Mouse (Mus musculus) testis, adult 2 months (tissue): ENCODE results near the gene Krt16.
"Not testable (repeated sequence)": the region's sequence is repeated elsewhere in the genome, so short reads cannot be mapped to it uniquely, and the experiment has no call there.

Experiments used
- CTCF ChIP-seq: fragments of 200-500 bp; IDR thresholded peaks from 2 replicates; pipeline ENCODE4 v1.5.1; 2012; ENCODE audit warnings: low read depth, mild to moderate bottlenecking, inconsistent platforms, low read length, moderate library complexity; ENCODE audit not compliant: control insufficient read depth, insufficient read depth, insufficient replicate concordance
- POLR2A ChIP-seq: fragments of 200-500 bp; IDR thresholded peaks from 2 replicates; pipeline ENCODE4 v1.6.1; 2012; ENCODE audit warnings: low read depth, mild to moderate bottlenecking, inconsistent platforms, low read length, moderate library complexity; ENCODE audit not compliant: control insufficient read depth

- TF ChIP-seq POLR2A, CTCF: not testable (repeated sequence)
Measured at GRCm38 (mm10) chr11:100246471-100246870, 2.2 kb downstream of the Krt16 start.
